Mouse (Mus musculus) limb, embryonic 13.5 days (tissue): ENCODE results near the gene Ftsj1. TPM values are rescaled to one million over a fixed set of nuclear protein-coding genes. Genes with fewer than 3 reads are reported as not detected.

Experiments used
- ATAC-seq: fragments of 200-750 bp; cut with Nextera tagmentation; 2 replicates; pipeline ENCODE4 v1.8.0; 2017; ENCODE audit warnings: low read depth, moderate number of reproducible peaks, moderate TSS enrichment; ENCODE audit not compliant: low FRiP score
- H3K27ac ChIP-seq: fragments of 300-500 bp; sonication (generic); 2 replicates; pipeline ENCODE4 v1.5.1; 2015; ENCODE audit warnings: inconsistent platforms, mild to moderate bottlenecking, moderate library complexity
- H3K27me3 ChIP-seq: fragments of 300-500 bp; sonication (generic); 2 replicates; pipeline ENCODE4 v1.6.1; 2015; ENCODE audit warnings: mild to moderate bottlenecking, inconsistent platforms
- H3K36me3 ChIP-seq: fragments of 300-500 bp; sonication (generic); 2 replicates; pipeline ENCODE4 v1.6.1; 2015; ENCODE audit warnings: inconsistent platforms, mild to moderate bottlenecking, moderate library complexity
- H3K4me1 ChIP-seq: fragments of 300-500 bp; sonication (generic); 2 replicates; pipeline ENCODE4 v1.6.1; 2015; ENCODE audit warnings: inconsistent platforms
- H3K4me2 ChIP-seq: fragments of 300-500 bp; sonication (generic); replicated peaks from 2 replicates; pipeline ENCODE4 v1.6.1; 2015; ENCODE audit warnings: inconsistent platforms, mild to moderate bottlenecking, moderate library complexity
- H3K4me3 ChIP-seq: fragments of 300-500 bp; sonication (generic); 2 replicates; pipeline ENCODE4 v1.5.1; 2015; ENCODE audit warnings: moderate library complexity, mild to moderate bottlenecking, inconsistent platforms
- H3K9ac ChIP-seq: fragments of 300-500 bp; sonication (generic); 2 replicates; pipeline ENCODE4 v1.6.1; 2015; ENCODE audit warnings: mild to moderate bottlenecking, inconsistent platforms
- H3K9me3 ChIP-seq: fragments of 300-500 bp; sonication (generic); 2 replicates; pipeline ENCODE4 v1.6.1; 2016; ENCODE audit warnings: inconsistent platforms
- WGBS: fragments of 180-500 bp; shearing (Covaris S2); methylation state at CpG from one replicate; pipeline ENCODE4 v1.1.7; 2015; 5-methylcytosine and 5-hydroxymethylcytosine counted together
- polyA plus RNA-seq: library from polyadenylated mRNA; unstranded; fragments of >200 nt; fragmentation: Nextera tagmentation; extraction: Ambion mirVana; gene quantifications from 2 replicates; pipeline ENCODE4 v1.2.1, GENCODE M21; 2015

Ftsj1 gene
- polyA plus RNA-seq, 1 experiment from 2014 or later = 49.0 TPM

DNA sequence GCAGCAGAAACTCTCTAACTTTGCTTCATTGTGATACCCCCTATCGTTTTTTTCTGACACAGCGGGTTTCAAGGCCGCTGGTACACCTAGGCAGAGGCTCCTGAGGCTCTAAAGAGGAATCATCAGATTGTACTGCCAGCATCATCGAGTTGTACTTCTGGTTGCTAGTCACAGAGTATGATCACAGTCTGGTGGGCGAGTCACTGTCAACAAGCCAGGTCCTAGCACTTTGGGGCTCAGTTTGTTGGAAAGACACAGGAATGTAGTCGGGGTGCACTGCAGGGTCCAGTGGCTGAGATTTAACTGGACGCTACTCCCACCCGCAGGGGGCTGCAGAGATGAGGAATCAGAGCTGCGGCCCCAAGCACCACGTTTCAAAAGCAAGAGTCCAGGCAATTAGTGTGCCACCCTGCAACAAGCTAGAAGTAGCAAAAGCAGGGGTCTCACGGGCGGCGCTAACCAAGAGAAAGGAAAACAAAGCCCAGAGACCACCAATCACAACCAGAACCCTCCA is 60.0 kb downstream of the Ftsj1 start:
- 12% methylated on average over 13 of the region's 13 CpGs for WGBS
- 0 out of 2 replicates have a peak, but pooled peaks cover 4% of the 10 kb centered on the region for H3K4me1 ChIP-seq

More for the DNA sequence above, 60.0 kb downstream of the Ftsj1 start:
- Histone ChIP-seq H3K9ac (peak overlapping the region; percentile 64), H3K9me3 (no peaks in the 10 kb centered on the region), H3K4me3 (peak overlapping the region; percentile 53), H3K27ac (no peak overlapping the region), H3K27me3 (no peaks in the 10 kb centered on the region), H3K36me3 (no peaks in the 10 kb centered on the region), H3K4me2 (peak overlapping the region; percentile 65)
- peak; percentile 43; the same call in 1 of the 2 replicates for ATAC-seq

Other genes with a start within 250 kb of the Ftsj1 start
- gene Glod5, start 233.9 kb downstream of the Ftsj1 start, polyA plus RNA-seq = not detected in 2 replicates
- 67.8 and 69.3 TPM in 2 replicates for gene Suv39h1, start 177.6 kb downstream of the Ftsj1 start, polyA plus RNA-seq
- gene Was, start 161.9 kb downstream of the Ftsj1 start, polyA plus RNA-seq = 0.15 and 0.40 TPM in 2 replicates
- 20.1 TPM in 2 replicates for gene Wdr13, start 119.5 kb downstream of the Ftsj1 start, polyA plus RNA-seq
- 482 and 551 TPM in 2 replicates for gene Rbm3, start 106.5 kb downstream of the Ftsj1 start, polyA plus RNA-seq
- 14.7 and 15.0 TPM in 2 replicates for gene Tbc1d25, start 76.2 kb downstream of the Ftsj1 start, polyA plus RNA-seq
- gene Ebp, start 58.9 kb downstream of the Ftsj1 start, polyA plus RNA-seq = 25.2 and 29.1 TPM in 2 replicates
- 13.2 TPM in 2 replicates for gene Porcn, start 45.9 kb downstream of the Ftsj1 start, polyA plus RNA-seq
- 0.93 and 1.0 TPM in 2 replicates for gene Slc38a5, start 18.7 kb upstream of the Ftsj1 start, polyA plus RNA-seq
- gene Ssxb10, start 75.0 kb upstream of the Ftsj1 start, polyA plus RNA-seq = not detected in 2 replicates
- not detected in 2 replicates for gene Ssxb9, start 114.6 kb upstream of the Ftsj1 start, polyA plus RNA-seq
- gene Ssxb1, start 160.9 kb upstream of the Ftsj1 start, polyA plus RNA-seq = not detected in 2 replicates
- gene Ssxb2, start 209.3 kb upstream of the Ftsj1 start, polyA plus RNA-seq = not detected in 2 replicates